Mouse (Mus musculus) activated CD4-positive, CD25-positive, alpha-beta regulatory T cell, adult 4 months (primary cell): ENCODE measurements around the gene Glrx5. TPM values are rescaled to one million over a fixed set of nuclear protein-coding genes. Genes with fewer than 3 reads are reported as not detected.

Source experiments
- ATAC-seq: one replicate; pipeline ENCODE4 v1.8.0; 2017
- polyA plus RNA-seq, 2 experiments: library from polyadenylated mRNA; unstranded; fragments of 100-300 nt; shearing (Covaris generic); gene quantifications; one replicate each; pipeline ENCODE4 v1.2.1; 2017

The Glrx5 gene
- polyA plus RNA-seq, 2 experiments from 2014 or later, result 6.5 to 7.7 TPM

- ATAC-seq, result no peak
These were observed 43.0 kb downstream of the Glrx5 start for GRCm38 (mm10) chr12:105075496-105075895.

- ATAC-seq, result no peak
These were observed 44.0 kb downstream of the Glrx5 start for GRCm38 (mm10) chr12:105076511-105076910.

GRCm38 (mm10) chr12:105077232-105077631 is 44.7 kb downstream of the Glrx5 start:
- ATAC-seq, result no peak

GRCm38 (mm10) chr12:105084171-105084570 is 51.7 kb downstream of the Glrx5 start:
- ATAC-seq, result no peak

- no peak for ATAC-seq
These were observed 52.3 kb downstream of the Glrx5 start for GRCm38 (mm10) chr12:105084816-105085215.

GRCm38 (mm10) chr12:105085296-105085695 is 52.8 kb downstream of the Glrx5 start:
- no peak for ATAC-seq

- no peak for ATAC-seq
These were observed 54.3 kb downstream of the Glrx5 start for GRCm38 (mm10) chr12:105086781-105087180.

- ATAC-seq, result no peak
These were observed 54.9 kb downstream of the Glrx5 start for GRCm38 (mm10) chr12:105087353-105087752.

GRCm38 (mm10) chr12:105089231-105089630 is 56.7 kb downstream of the Glrx5 start:
- no peak for ATAC-seq

- ATAC-seq, result no peak
These were observed 59.1 kb downstream of the Glrx5 start for GRCm38 (mm10) chr12:105091604-105092003.

Other genes starting within 250 kb of the Glrx5 start
- gene Clmn, start 167.6 kb upstream of the Glrx5 start, polyA plus RNA-seq, result under 1 TPM in 1 of 2 experiments, not detected in 1; 0.04 TPM
- gene Syne3, start 22.9 kb upstream of the Glrx5 start, polyA plus RNA-seq, result 1 to 10 TPM; 4.1 to 5.4 TPM
- not detected for gene Tcl1b2, start 113.3 kb downstream of the Glrx5 start, polyA plus RNA-seq
- not detected for gene Tcl1b1, start 127.0 kb downstream of the Glrx5 start, polyA plus RNA-seq
- not detected for gene Tcl1b5, start 143.7 kb downstream of the Glrx5 start, polyA plus RNA-seq
- not detected for gene Tcl1b3, start 158.4 kb downstream of the Glrx5 start, polyA plus RNA-seq
- not detected for gene Tcl1b4, start 169.3 kb downstream of the Glrx5 start, polyA plus RNA-seq
- gene Tcl1, start 190.1 kb downstream of the Glrx5 start, polyA plus RNA-seq, result under 1 TPM in 1 of 2 experiments, not detected in 1; 0.49 TPM